Mouse (Mus musculus) CH12.LX (cell line): ENCODE measurements at regions not wholly inside any gene's neighbourhood (a gene's known extent, or its start where the extent isn't known, plus 50 kb on each side); places are given as distances from the start of the nearest gene placed in this dataset.

Experiments used
- DNase-seq: peaks from one replicate; pipeline ENCODE4 v3.0.0-alpha.2; 2013; ENCODE audit errors: extremely low read depth
- H3K27ac ChIP-seq: 2 replicates; pipeline ENCODE4 v1.5.1; 2012; ENCODE audit warnings: low read depth, mild to moderate bottlenecking, control low read depth, moderate library complexity; ENCODE audit not compliant: insufficient read depth
- H3K27me3 ChIP-seq: replicated peaks from 2 replicates; pipeline ENCODE3; 2012; ENCODE audit warnings: inconsistent platforms
- H3K36me3 ChIP-seq, 2 experiments: replicated peaks in 1 of 2; 2 replicates each; pipeline versions ENCODE3 to v1.6.1; 2012; ENCODE audit warnings: inconsistent platforms in 1 of 2, low read length in 1 of 2, mild to moderate bottlenecking in 1 of 2, mixed read lengths in 1 of 2, moderate library complexity in 1 of 2; ENCODE audit not compliant: control insufficient read depth in 1 of 2, insufficient read depth in 1 of 2
- H3K4me1 ChIP-seq, 2 experiments: 2 replicates each; pipeline ENCODE4 v1.6.1; 2012; ENCODE audit warnings: inconsistent platforms in 1 of 2, moderate library complexity in 1 of 2; ENCODE audit not compliant: insufficient read depth in 2 of 2, control insufficient read depth in 1 of 2
- H3K4me2 ChIP-seq: 2 replicates; pipeline ENCODE4 v1.6.1; 2012; ENCODE audit warnings: low read depth, mild to moderate bottlenecking, control low read depth; ENCODE audit not compliant: poor library complexity, insufficient read depth, severe bottlenecking
- H3K4me3 ChIP-seq, 3 experiments: fragments of 150-350 bp in 1 of 3; sonication (generic) in 1 of 3; replicated peaks in 1 of 3; 2 replicates each; pipeline versions ENCODE3 to v1.5.1; 2011 to 2012; ENCODE audit warnings: low read depth in 2 of 3, low read length in 2 of 3, mild to moderate bottlenecking in 2 of 3, moderate library complexity in 2 of 3, control low read depth in 1 of 3, improper control_type of control experiment in 1 of 3, inconsistent platforms in 1 of 3, mixed read lengths in 1 of 3; ENCODE audit not compliant: poor library complexity in 1 of 3
- H3K79me2 ChIP-seq: replicated peaks from 2 replicates; pipeline ENCODE4 v1.6.1; 2012; ENCODE audit warnings: mild to moderate bottlenecking, moderate library complexity; ENCODE audit not compliant: control insufficient read depth, poor library complexity, insufficient read depth, severe bottlenecking; ENCODE audit errors: extremely low read depth
- H3K9ac ChIP-seq: 2 replicates; pipeline ENCODE4 v1.6.1; 2012; ENCODE audit warnings: low read depth, mild to moderate bottlenecking, control low read depth, moderate library complexity; ENCODE audit not compliant: insufficient read depth
- H3K9me3 ChIP-seq: replicated peaks from 2 replicates; pipeline ENCODE3; 2012; ENCODE audit warnings: low read length, inconsistent platforms, mixed read lengths
- BHLHE40 ChIP-seq: IDR thresholded peaks from 2 replicates; pipeline ENCODE4 v1.6.1; 2011; ENCODE audit warnings: mild to moderate bottlenecking, low read depth, low read length, improper control_type of control experiment
- CHD1 ChIP-seq: IDR thresholded peaks from 2 replicates; pipeline ENCODE4 v1.6.1; 2012; ENCODE audit warnings: low read depth, low read length, improper control_type of control experiment, inconsistent platforms
- CHD2 ChIP-seq: IDR thresholded peaks from 2 replicates; pipeline ENCODE4 v1.6.1; 2011; ENCODE audit warnings: low read length, improper control_type of control experiment
- EP300 ChIP-seq: IDR thresholded peaks from 2 replicates; pipeline ENCODE4 v1.6.1; 2011; ENCODE audit warnings: low read length, improper control_type of control experiment
- HCFC1 ChIP-seq: IDR thresholded peaks from 2 replicates; pipeline ENCODE4 v1.6.1; 2012; ENCODE audit warnings: low read depth, mild to moderate bottlenecking, inconsistent platforms, low read length, improper control_type of control experiment
- KAT2A ChIP-seq: IDR thresholded peaks from 2 replicates; pipeline ENCODE4 v1.6.1; 2012; ENCODE audit warnings: low read length, improper control_type of control experiment, inconsistent platforms; ENCODE audit not compliant: insufficient replicate concordance
- NELFE ChIP-seq: IDR thresholded peaks from 2 replicates; pipeline ENCODE4 v1.6.1; 2011; ENCODE audit warnings: low read depth, low read length, improper control_type of control experiment
- NRF1 ChIP-seq: IDR thresholded peaks from 2 replicates; pipeline ENCODE4 v1.6.1; 2014; ENCODE audit warnings: low read depth, mild to moderate bottlenecking, inconsistent platforms, low read length, improper control_type of control experiment, moderate library complexity
- POLR2AphosphoS2 ChIP-seq: IDR thresholded peaks from 2 replicates; pipeline ENCODE4 v1.6.1; 2011; ENCODE audit warnings: low read depth, low read length, improper control_type of control experiment
- RCOR1 ChIP-seq: conservative IDR thresholded peaks from 2 replicates; pipeline ENCODE4 v1.6.1; 2012; ENCODE audit warnings: low read depth, mild to moderate bottlenecking, inconsistent platforms, low read length, improper control_type of control experiment
- SIN3A ChIP-seq: IDR thresholded peaks from 2 replicates; pipeline ENCODE4 v1.6.1; 2012; ENCODE audit warnings: low read length, improper control_type of control experiment, inconsistent platforms
- SMC3 ChIP-seq: IDR thresholded peaks from 2 replicates; pipeline ENCODE4 v1.6.1; 2011; ENCODE audit warnings: low read depth, low read length, improper control_type of control experiment
- TBP ChIP-seq: conservative IDR thresholded peaks from 2 replicates; pipeline ENCODE4 v1.6.1; 2011; ENCODE audit warnings: low read depth, low read length, improper control_type of control experiment
- TCF12 ChIP-seq: IDR thresholded peaks from 2 replicates; pipeline ENCODE4 v1.6.1; 2014; ENCODE audit warnings: low read depth, mild to moderate bottlenecking, inconsistent platforms, low read length, improper control_type of control experiment
- UBTF ChIP-seq: IDR thresholded peaks from 2 replicates; pipeline ENCODE4 v1.6.1; 2012; ENCODE audit warnings: low read depth, mild to moderate bottlenecking, inconsistent platforms, low read length, improper control_type of control experiment, moderate library complexity
- ZMIZ1 ChIP-seq: IDR thresholded peaks from 2 replicates; pipeline ENCODE4 v1.6.1; 2012; ENCODE audit warnings: low read depth, mild to moderate bottlenecking, inconsistent platforms, low read length, improper control_type of control experiment
- dilution Hi-C: fragments of 300-500 bp; cut with MboI; formaldehyde crosslinking; loops from 2 replicates; pipeline ENCODE4 v1.14.3; 2020; ENCODE audit warnings: low sequenced_read_pairs; ENCODE audit not compliant: extremely low pct_unique_long_range_greater_than_20kb, extremely low pct_ligation_motif_present
- in situ Hi-C: fragments of 300-500 bp; cut with MboI; formaldehyde crosslinking; loops from 3 replicates; pipeline ENCODE4 v1.14.3; 2019; ENCODE audit warnings: low sequenced_read_pairs, low pct_ligation_motif_present, low pct_unique_long_range_greater_than_20kb, mixed read lengths

GRCm38 (mm10) chr10:25111181-25111580 lies 183.9 kb upstream of the Arg1 start:
- DNase-seq: no peak
- Histone ChIP-seq H3K4me3 (no peak overlapping the region), H3K27ac (no peak overlapping the region), H3K79me2 (no peaks in the 10 kb centered on the region), H3K9ac (no peak overlapping the region), H3K36me3 (no peaks in the 10 kb centered on the region), H3K27me3 (no peaks in the 10 kb centered on the region), H3K4me1 (no peaks in the 10 kb centered on the region), H3K9me3 (no peaks in the 10 kb centered on the region), H3K4me2 (no peak overlapping the region)
- in situ Hi-C loops (no loop called here), dilution Hi-C loops (no loop called here)
- no peak for TF ChIP-seq HCFC1
- TF ChIP-seq UBTF: no peak
- no peak for TF ChIP-seq SMC3
- TF ChIP-seq CHD1: no peak
- no peak for TF ChIP-seq ZMIZ1
- TF ChIP-seq EP300: no peak

- Histone ChIP-seq H3K27ac (no peak overlapping the region), H3K36me3 (no peaks in the 10 kb centered on the region), H3K27me3 (no peaks in the 10 kb centered on the region), H3K79me2 (no peaks in the 10 kb centered on the region), H3K4me1 (no peaks in the 10 kb centered on the region), H3K4me3 (no peak overlapping the region), H3K4me2 (no peak overlapping the region), H3K9me3 (no peaks in the 10 kb centered on the region), H3K9ac (no peak overlapping the region)
- dilution Hi-C loops (no loop called here), in situ Hi-C loops (no loop called here)
- DNase-seq: no peak
- TF ChIP-seq CHD2 (no peak), NELFE (no peak), POLR2AphosphoS2 (no peak), EP300 (no peak), TBP (no peak), UBTF (no peak), RCOR1 (no peak), NRF1 (no peak), TCF12 (no peak), KAT2A (no peak), BHLHE40 (no peak), SIN3A (no peak)
These were observed 170.8 kb upstream of the Arg1 start for GRCm38 (mm10) chr10:25098070-25098469.
